Mouse (Mus musculus) G1E (cell line): ENCODE measurements around the gene Nphs1.

Experiments
- CTCF ChIP-seq: IDR thresholded peaks from 2 replicates; pipeline ENCODE4 v1.5.1; 2012; ENCODE audit warnings: low read depth, low read length, inconsistent platforms, mixed read lengths
- GATA1 ChIP-seq: IDR thresholded peaks from 2 replicates; pipeline ENCODE4 v1.6.1; 2012; ENCODE audit warnings: borderline replicate concordance, low read length, inconsistent platforms, mixed read lengths
- GATA2 ChIP-seq: IDR thresholded peaks from 2 replicates; pipeline ENCODE4 v1.6.1; 2012; ENCODE audit warnings: low read depth, low read length, inconsistent platforms, borderline replicate concordance
- POLR2AphosphoS5 ChIP-seq: IDR thresholded peaks from 2 replicates; pipeline ENCODE4 v1.6.1; 2012; ENCODE audit warnings: low read depth, low read length, inconsistent platforms; ENCODE audit not compliant: insufficient replicate concordance
- TAL1 ChIP-seq: conservative IDR thresholded peaks from 2 replicates; pipeline ENCODE4 v1.6.1; 2012; ENCODE audit warnings: low read depth, low read length, inconsistent platforms, mixed read lengths

- no peak for TF ChIP-seq GATA1
- no peak for TF ChIP-seq CTCF
- TF ChIP-seq POLR2AphosphoS5 = no peak
- TF ChIP-seq GATA2 = no peak
- TF ChIP-seq TAL1 = no peak
Observed at GRCm38 (mm10) chr7:30421175-30421889, 36.8 kb upstream of the Nphs1 start, which contains the start of gene Nfkbid.
